Mouse (Mus musculus): ENCODE measurements at regions not wholly inside any gene's neighbourhood (a gene's known extent, or its start where the extent isn't known, plus 50 kb on each side); places are given as distances from the start of the nearest gene placed in this dataset.
"Not testable (repeated sequence)": the region's sequence is repeated elsewhere in the genome, so short reads cannot be mapped to it uniquely, and the experiment has no call there.

- DNase-seq = no peak
Observed at GRCm38 (mm10) chr14:71103955-71104354, 504.3 kb upstream of the Fam160b2 start.

GRCm38 (mm10) chr14:71095661-71096422, 496.2 kb upstream of the Fam160b2 start:
- DNase-seq = no peak

GRCm38 (mm10) chr14:71092626-71093326, 493.1 kb upstream of the Fam160b2 start:
- peak; percentile 14 to 27 for DNase-seq

GRCm38 (mm10) chr14:71085721-71086120, 486.1 kb upstream of the Fam160b2 start:
- no peak for DNase-seq

GRCm38 (mm10) chr14:71082327-71082726, 482.7 kb upstream of the Fam160b2 start:
- no peak for DNase-seq

GRCm38 (mm10) chr14:71075671-71076070, 476.0 kb upstream of the Fam160b2 start:
- DNase-seq = no peak

GRCm38 (mm10) chr14:71074019-71074418, 474.4 kb upstream of the Fam160b2 start:
- DNase-seq = no peak

GRCm38 (mm10) chr14:71065669-71066068, 466.0 kb upstream of the Fam160b2 start:
- no peak for DNase-seq

- no peak for DNase-seq
Observed at GRCm38 (mm10) chr14:71056601-71057000, 457.0 kb upstream of the Fam160b2 start.

GRCm38 (mm10) chr14:71055480-71055879, 455.8 kb upstream of the Fam160b2 start:
- no peak for DNase-seq

- no peak for DNase-seq
Observed at GRCm38 (mm10) chr14:71053788-71054641, 454.4 kb upstream of the Fam160b2 start.

- no peak for DNase-seq
Observed at GRCm38 (mm10) chr14:71047096-71047495, 447.5 kb upstream of the Fam160b2 start.

- not testable (repeated sequence) for DNase-seq
Observed at GRCm38 (mm10) chr14:71043879-71044770, 444.5 kb upstream of the Fam160b2 start.

- DNase-seq = no peak
Observed at GRCm38 (mm10) chr14:71036620-71037019, 437.0 kb upstream of the Fam160b2 start.

GRCm38 (mm10) chr14:71033586-71033985, 434.0 kb upstream of the Fam160b2 start:
- no peak for DNase-seq

- peak in 1 of 2 experiments; percentile 4 for DNase-seq
Observed at GRCm38 (mm10) chr14:71030164-71030880, 430.7 kb upstream of the Fam160b2 start.
